Mouse (Mus musculus) liver, postnatal 0 days (tissue): ENCODE measurements around the gene Prss12.

ENCODE experiments used
- CTCF ChIP-seq: sonication (generic); IDR thresholded peaks from 2 replicates; pipeline ENCODE4 v1.5.1; 2016; ENCODE audit warnings: antibody characterized with exemption, low read depth
- EP300 ChIP-seq: IDR thresholded peaks from 2 replicates; pipeline ENCODE4 v1.6.1; 2016; ENCODE audit warnings: antibody characterized with exemption, low read depth, mild to moderate bottlenecking

- TF ChIP-seq CTCF (no peak), EP300 (no peak)
Measured at GRCm38 (mm10) chr3:123462264-123462663, 15.6 kb downstream of the Prss12 start.
